In the genomic region with DNA sequence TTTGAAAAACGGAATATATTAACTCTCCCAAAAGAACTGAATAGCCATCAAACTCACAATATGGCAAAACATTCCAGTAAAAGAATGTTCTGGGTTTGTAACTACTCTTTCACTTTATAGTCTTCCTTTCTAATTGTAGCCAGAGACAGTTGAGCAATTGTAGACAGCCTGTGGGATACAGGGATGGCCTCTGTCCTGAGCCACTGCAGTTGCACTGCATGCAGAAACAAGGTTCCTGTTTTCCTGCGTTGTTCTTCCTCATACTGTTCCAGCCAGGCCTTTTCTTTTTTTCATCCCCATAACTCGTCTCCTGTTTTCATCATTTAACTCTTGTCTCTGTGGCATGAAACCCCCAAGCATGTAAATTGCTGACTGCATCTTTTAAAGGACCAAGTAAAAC, we compare ENCODE assay signal across 23 mouse cellular contexts. TPM values are rescaled to one million over a fixed set of nuclear protein-coding genes. Genes with fewer than 3 reads are reported as not detected.
DNase-seq lines count a peak whose midpoint lies in the region; ATAC-seq and TF ChIP-seq lines count a peak whose summit lies in the region.
"Had no signal": no experiment of that assay in that cellular context is flagged by ENCODE, and none has a peak within 500 bp of the region (broad histone marks: within the 10 kb centered on the region; RNA-seq: fewer than 3 reads in every experiment).

No protein-coding gene starts in this region.

- H3K4me1 ChIP-seq in bone marrow macrophage, adult 2 months (ENCODE audit: control insufficient read depth, insufficient read depth, low read length) = peaks cover 31% of the 10 kb centered on the region
- peaks cover 22% of the 10 kb centered on the region for H3K4me1 ChIP-seq in hindbrain, embryonic 10.5 days (replicated peaks)
- peaks cover 18% of the 10 kb centered on the region for H3K4me1 ChIP-seq in embryonic facial prominence, embryonic 10.5 days

- DNase-seq in heart, adult 11 months = peak; percentile 78
- DNase-seq in heart, postnatal 14 days = no peak
- no peak for DNase-seq in hindbrain, embryonic 10.5 days (ENCODE audit: low spot score)
- DNase-seq in spleen, postnatal 10 days (ENCODE audit: low spot score in 2 of 2) = no peak
- DNase-seq in embryonic facial prominence, embryonic 10.5 days (ENCODE audit: low spot score) = no peak
- DNase-seq: adrenal gland, adult 2 months; adrenal gland, adult 8-10 months; adrenal gland, postnatal 10 days; adrenal gland, postnatal 14 days; adrenal gland, postnatal 25 days; adrenal gland, postnatal 36 days; B cell, adult 2 months; cerebellum, adult 11 months; cerebellum, adult 11-12 months; cerebellum, adult 18-20 months had no signal

- no peaks in the 10 kb centered on the region for H3K9me3 ChIP-seq in hindbrain, embryonic 10.5 days
- H3K9me3 ChIP-seq in embryonic facial prominence, embryonic 10.5 days = no peaks in the 10 kb centered on the region
- H3K9me3 ChIP-seq: G1E had no signal

- no peak for TF ChIP-seq CTCF in bone marrow macrophage, adult 2 months (IDR thresholded peaks at IDR 0.05; ENCODE audit: low read depth, low read length)

- no peak overlapping the region for H3K4me3 ChIP-seq in bone marrow macrophage, adult 2 months (ENCODE audit: insufficient read depth, low read length)
- no peak overlapping the region for H3K4me3 ChIP-seq in hindbrain, embryonic 10.5 days
- no peak overlapping the region for H3K4me3 ChIP-seq in embryonic facial prominence, embryonic 10.5 days

- ATAC-seq in granulocyte monocyte progenitor cell, adult 5-6 weeks (replicated peaks; ENCODE audit: poor library complexity, severe bottlenecking) = peak; percentile 62
- ATAC-seq in megakaryocyte progenitor cell, adult 5-6 weeks (replicated peaks; ENCODE audit: poor library complexity) = peak; percentile 65
- ATAC-seq: activated CD4-positive, CD25-positive, alpha-beta regulatory T cell, adult 4 months; CD4-positive, CD25-positive, alpha-beta regulatory T cell, adult 4 months; Patski had no signal

- no peaks in the 10 kb centered on the region for H3K36me3 ChIP-seq in hindbrain, embryonic 10.5 days
- H3K36me3 ChIP-seq in embryonic facial prominence, embryonic 10.5 days (replicated peaks) = no peaks in the 10 kb centered on the region
- H3K36me3 ChIP-seq: G1E had no signal

- TF ChIP-seq POLR2A in bone marrow macrophage, adult 2 months (IDR thresholded peaks at IDR 0.05; ENCODE audit: borderline replicate concordance, low read depth, low read length) = no peak

- peak overlapping the region; percentile 41; the same call in 1 of the 2 replicates for H3K27ac ChIP-seq in bone marrow macrophage, adult 2 months (ENCODE audit: insufficient read depth, low read depth, low read length)
- H3K27ac ChIP-seq in hindbrain, embryonic 10.5 days = no peak overlapping the region
- no peak overlapping the region for H3K27ac ChIP-seq in embryonic facial prominence, embryonic 10.5 days (replicated peaks)

- intact Hi-C loops in heart, postnatal 14 days (cut with DNase I) = no loop called here

- 77% methylated on average over 3 of the region's 3 CpGs for WGBS in hindbrain, embryonic 10.5 days
- 64% methylated on average over 3 of the region's 3 CpGs for WGBS in embryonic facial prominence, embryonic 10.5 days

- H3K27me3 ChIP-seq in hindbrain, embryonic 10.5 days (ENCODE audit: insufficient read depth, poor library complexity, severe bottlenecking) = peaks cover 4% of the 10 kb centered on the region; the same call in 1 of the 2 replicates
- H3K27me3 ChIP-seq in embryonic facial prominence, embryonic 10.5 days (replicated peaks; ENCODE audit: low read depth, poor library complexity, severe bottlenecking) = 0 out of 2 replicates have a peak, but pooled peaks cover 1% of the 10 kb centered on the region
- H3K27me3 ChIP-seq: CH12.LX, Patski had no signal

RNA-seq across cellular contexts. Expression of a gene that starts 37.8 kb away (rescaled TPM):
- 10 to 100 TPM; 25.1 to 27.5 TPM for total RNA-seq in heart, postnatal 14 days (2021)
- polyA plus RNA-seq in bone marrow macrophage, adult 2 months (2012; ENCODE audit: insufficient read depth, insufficient read length, missing spikeins) = 15.3 and 20.1 TPM in 2 replicates
- 9.2 and 14.0 TPM in 2 replicates for total RNA-seq in granulocyte monocyte progenitor cell, adult 5-6 weeks (2014; fragmentation: Nextera tagmentation)
- total RNA-seq in granulocyte monocyte progenitor cell, adult 5-6 weeks (2017) = 7.9 and 11.0 TPM in 2 replicates
- total RNA-seq in megakaryocyte progenitor cell, adult 5-6 weeks (2015) = 15.8 and 17.3 TPM in 2 replicates
- 8.5 and 11.4 TPM in 2 replicates for total RNA-seq in megakaryocyte progenitor cell, adult 5-6 weeks (2017)
- polyA plus RNA-seq in hindbrain, embryonic 10.5 days (2016; fragmentation: Nextera tagmentation; extraction: Ambion mirVana) = 8.4 and 9.3 TPM in 2 replicates
- 7.5 and 9.5 TPM in 2 replicates for polyA plus RNA-seq in embryonic facial prominence, embryonic 10.5 days (2016; fragmentation: Nextera tagmentation; extraction: Ambion mirVana)
